Mouse (Mus musculus) MEL (cell line): Measurements from ENCODE around the gene Mcat. TPM values are rescaled to one million over a fixed set of nuclear protein-coding genes. Genes with fewer than 3 reads are reported as not detected.

Source experiments
- DNase-seq: peaks from one replicate; pipeline ENCODE4 v3.0.0; 2011; ENCODE audit warnings: low read depth, low spot score
- H3K27ac ChIP-seq: 2 replicates; pipeline ENCODE4 v1.5.1; 2012; ENCODE audit warnings: low read depth, mild to moderate bottlenecking, control low read depth, low read length, moderate library complexity; ENCODE audit not compliant: control insufficient read depth
- H3K27me3 ChIP-seq, 2 experiments: fragments of 150-350 bp in 1 of 2; sonication (generic) in 1 of 2; 2 replicates each; pipeline ENCODE4 v1.6.1; 2012; ENCODE audit warnings: low read length in 2 of 2, mild to moderate bottlenecking in 2 of 2, improper control_type of control experiment in 1 of 2, moderate library complexity in 1 of 2; ENCODE audit not compliant: insufficient read depth in 2 of 2, control insufficient read depth in 1 of 2
- H3K36me3 ChIP-seq, 2 experiments: 2 replicates each; pipeline ENCODE4 v1.6.1; 2012 to 2014; ENCODE audit warnings: low read length in 2 of 2, improper control_type of control experiment in 1 of 2, inconsistent platforms in 1 of 2, mild to moderate bottlenecking in 1 of 2; ENCODE audit not compliant: insufficient read depth in 2 of 2, control insufficient read depth in 1 of 2
- H3K4me1 ChIP-seq, 2 experiments: fragments of 150-350 bp in 1 of 2; sonication (generic) in 1 of 2; 2 replicates each; pipeline ENCODE4 v1.6.1; 2012; ENCODE audit warnings: low read length in 2 of 2, improper control_type of control experiment in 1 of 2, mild to moderate bottlenecking in 1 of 2; ENCODE audit not compliant: insufficient read depth in 2 of 2, control insufficient read depth in 1 of 2
- H3K4me3 ChIP-seq, 2 experiments: fragments of 150-350 bp in 1 of 2; sonication (generic) in 1 of 2; 2 replicates each; pipeline ENCODE4 v1.5.1; 2012; ENCODE audit warnings: low read depth in 2 of 2, low read length in 2 of 2, mild to moderate bottlenecking in 2 of 2, moderate library complexity in 2 of 2, control low read depth in 1 of 2, improper control_type of control experiment in 1 of 2; ENCODE audit not compliant: control insufficient read depth in 1 of 2, insufficient read depth in 1 of 2
- H3K79me2 ChIP-seq: 2 replicates; pipeline ENCODE4 v1.6.1; 2012; ENCODE audit warnings: mild to moderate bottlenecking, low read length, moderate library complexity; ENCODE audit not compliant: control insufficient read depth, poor library complexity, insufficient read depth
- H3K9ac ChIP-seq: 2 replicates; pipeline ENCODE4 v1.6.1; 2012; ENCODE audit warnings: low read depth, mild to moderate bottlenecking, control low read depth, low read length, moderate library complexity; ENCODE audit not compliant: control insufficient read depth, poor library complexity, severe bottlenecking
- H3K9me3 ChIP-seq: fragments of 150-350 bp; sonication (generic); replicated peaks from 2 replicates; pipeline ENCODE4 v1.6.1; 2012; ENCODE audit warnings: mild to moderate bottlenecking, low read length, improper control_type of control experiment, moderate library complexity; ENCODE audit not compliant: insufficient read depth
- BHLHE40 ChIP-seq: IDR thresholded peaks from 2 replicates; pipeline ENCODE4 v1.6.1; 2012; ENCODE audit warnings: low read depth, mild to moderate bottlenecking, inconsistent platforms, low read length, improper control_type of control experiment, borderline replicate concordance
- CHD1 ChIP-seq: IDR thresholded peaks from 2 replicates; pipeline ENCODE4 v1.6.1; 2012; ENCODE audit warnings: low read depth, mild to moderate bottlenecking, inconsistent platforms, low read length, improper control_type of control experiment
- CHD2 ChIP-seq: IDR thresholded peaks from 2 replicates; pipeline ENCODE4 v1.6.1; 2011; ENCODE audit warnings: low read length, improper control_type of control experiment
- E2F4 ChIP-seq: IDR thresholded peaks from 2 replicates; pipeline ENCODE4 v1.6.1; 2011; ENCODE audit warnings: low read depth, low read length, improper control_type of control experiment, borderline replicate concordance
- ELF1 ChIP-seq: IDR thresholded peaks from 2 replicates; pipeline ENCODE4 v1.6.1; 2014; ENCODE audit warnings: low read depth, mild to moderate bottlenecking, inconsistent platforms, low read length, improper control_type of control experiment, moderate library complexity
- EP300 ChIP-seq, 2 experiments: IDR thresholded peaks; 2 replicates each; pipeline ENCODE4 v1.6.1; 2011; ENCODE audit warnings: improper control_type of control experiment in 2 of 2, low read length in 2 of 2, low read depth in 1 of 2, mild to moderate bottlenecking in 1 of 2
- GABPA ChIP-seq: IDR thresholded peaks from 2 replicates; pipeline ENCODE4 v1.6.1; 2012; ENCODE audit warnings: low read depth, mild to moderate bottlenecking, inconsistent platforms, low read length, improper control_type of control experiment, moderate library complexity
- JUND ChIP-seq: IDR thresholded peaks from 2 replicates; pipeline ENCODE4 v1.6.1; 2011; ENCODE audit warnings: low read depth, mild to moderate bottlenecking, improper control_type of control experiment, low read length
- KAT2A ChIP-seq: conservative IDR thresholded peaks from 2 replicates; pipeline ENCODE4 v1.6.1; 2012; ENCODE audit warnings: low read depth, low read length, improper control_type of control experiment, inconsistent platforms
- MAFK ChIP-seq: IDR thresholded peaks from 2 replicates; pipeline ENCODE4 v1.6.1; 2011; ENCODE audit warnings: low read depth, mild to moderate bottlenecking, low read length, improper control_type of control experiment, borderline replicate concordance
- MAX ChIP-seq: IDR thresholded peaks from 2 replicates; pipeline ENCODE4 v1.6.1; 2011; ENCODE audit warnings: low read length, improper control_type of control experiment
- MEF2A ChIP-seq: IDR thresholded peaks from 2 replicates; pipeline ENCODE4 v1.6.1; 2014; ENCODE audit warnings: low read depth, mild to moderate bottlenecking, inconsistent platforms, low read length, improper control_type of control experiment; ENCODE audit not compliant: poor library complexity, insufficient replicate concordance, severe bottlenecking; ENCODE audit errors: extremely low read depth
- MXI1 ChIP-seq: IDR thresholded peaks from 2 replicates; pipeline ENCODE4 v1.6.1; 2011; ENCODE audit warnings: mild to moderate bottlenecking, low read depth, low read length, improper control_type of control experiment
- MYB ChIP-seq: IDR thresholded peaks from 2 replicates; pipeline ENCODE4 v1.6.1; 2011; ENCODE audit warnings: mild to moderate bottlenecking, low read depth, low read length, improper control_type of control experiment
- MYC ChIP-seq: IDR thresholded peaks from 2 replicates; pipeline ENCODE4 v1.6.1; 2011; ENCODE audit warnings: low read depth, mild to moderate bottlenecking, low read length, improper control_type of control experiment, moderate library complexity
- NRF1 ChIP-seq: IDR thresholded peaks from 2 replicates; pipeline ENCODE4 v1.6.1; 2014; ENCODE audit warnings: low read depth, mild to moderate bottlenecking, inconsistent platforms, low read length, improper control_type of control experiment, moderate library complexity; ENCODE audit not compliant: poor library complexity, insufficient read depth, severe bottlenecking
- POLR2A ChIP-seq, 2 experiments: IDR thresholded peaks; 2 replicates each; pipeline ENCODE4 v1.6.1; 2011 to 2012; ENCODE audit warnings: low read length in 2 of 2, mild to moderate bottlenecking in 2 of 2, control low read depth in 1 of 2, improper control_type of control experiment in 1 of 2, low read depth in 1 of 2, moderate library complexity in 1 of 2; ENCODE audit not compliant: control insufficient read depth in 1 of 2, insufficient read depth in 1 of 2, poor library complexity in 1 of 2
- POLR2AphosphoS2 ChIP-seq: IDR thresholded peaks from 2 replicates; pipeline ENCODE4 v1.6.1; 2011; ENCODE audit warnings: low read length, improper control_type of control experiment
- POLR2AphosphoS5 ChIP-seq: IDR thresholded peaks from 2 replicates; pipeline ENCODE4 v1.6.1; 2012; ENCODE audit warnings: low read depth, borderline replicate concordance, mild to moderate bottlenecking, inconsistent platforms, low read length, moderate library complexity, mixed read lengths
- SMC3 ChIP-seq: IDR thresholded peaks from 2 replicates; pipeline ENCODE4 v1.6.1; 2011; ENCODE audit warnings: low read depth, low read length, improper control_type of control experiment
- TAL1 ChIP-seq: IDR thresholded peaks from 2 replicates; pipeline ENCODE4 v1.6.1; 2012; ENCODE audit warnings: mild to moderate bottlenecking, inconsistent platforms, low read length, moderate library complexity, mixed read lengths
- UBTF ChIP-seq: IDR thresholded peaks from 2 replicates; pipeline ENCODE4 v1.6.1; 2012; ENCODE audit warnings: low read depth, mild to moderate bottlenecking, inconsistent platforms, low read length, improper control_type of control experiment, moderate library complexity, borderline replicate concordance; ENCODE audit not compliant: insufficient read depth
- USF1 ChIP-seq: IDR thresholded peaks from 2 replicates; pipeline ENCODE4 v1.6.1; 2014; ENCODE audit warnings: low read depth, mild to moderate bottlenecking, inconsistent platforms, low read length, improper control_type of control experiment, moderate library complexity
- USF2 ChIP-seq, 2 experiments: IDR thresholded peaks; 2 replicates each; pipeline ENCODE4 v1.6.1; 2011 to 2012; ENCODE audit warnings: improper control_type of control experiment in 2 of 2, low read length in 2 of 2, borderline replicate concordance in 1 of 2, inconsistent platforms in 1 of 2, low read depth in 1 of 2, mild to moderate bottlenecking in 1 of 2; ENCODE audit not compliant: insufficient read depth in 1 of 2
- ZC3H11A ChIP-seq: IDR thresholded peaks from 2 replicates; pipeline ENCODE4 v1.6.1; 2012; ENCODE audit warnings: low read depth, mild to moderate bottlenecking, inconsistent platforms, low read length, improper control_type of control experiment
- ZMIZ1 ChIP-seq: IDR thresholded peaks from 2 replicates; pipeline ENCODE4 v1.6.1; 2012; ENCODE audit warnings: low read depth, mild to moderate bottlenecking, inconsistent platforms, low read length, improper control_type of control experiment, moderate library complexity
- ZNF384 ChIP-seq: IDR thresholded peaks from 2 replicates; pipeline ENCODE4 v1.6.1; 2012; ENCODE audit warnings: low read depth, mild to moderate bottlenecking, inconsistent platforms, low read length, improper control_type of control experiment
- polyA plus RNA-seq, 2 experiments: library from polyadenylated mRNA; stranded (reverse) in 1 of 2; unstranded in 1 of 2; fragments of >175 nt in 1 of 2; fragments of >200 nt in 1 of 2; gene quantifications; 2 replicates each; pipeline versions ENCODE4 v1.2.1 to v1.2.4; 2012; ENCODE audit warnings: low replicate concordance in 2 of 2, low read depth in 1 of 2; ENCODE audit not compliant: insufficient read length in 2 of 2, insufficient read depth in 1 of 2, missing spikeins in 1 of 2
- total RNA-seq: library from RNA; depleted of rRNA; stranded (reverse); fragments of 300-350 nt; gene quantifications from 2 replicates; pipeline ENCODE4 v1.2.3, GENCODE M21; 2012

Mcat gene
- total and polyA plus RNA-seq, 3 experiments = 28.8 to 35.9 TPM; not detected in 1

- Histone ChIP-seq H3K79me2 (no peaks in the 10 kb centered on the region), H3K27ac (no peak overlapping the region), H3K36me3 (no peaks in the 10 kb centered on the region; a peak in 1 of 4 replicates), H3K4me1 (peaks cover 0 to 7% of the 10 kb centered on the region in 2 experiments; a peak in 1 of 4 replicates), H3K9ac (no peak overlapping the region), H3K4me3 (no peak overlapping the region), H3K9me3 (no peaks in the 10 kb centered on the region), H3K27me3 (no peaks in the 10 kb centered on the region)
- no peak for DNase-seq
- TF ChIP-seq POLR2AphosphoS2 (no peak), NRF1 (no peak), CHD2 (no peak), E2F4 (no peak), MEF2A (no peak), MXI1 (no peak), ELF1 (no peak), CHD1 (no peak), UBTF (no peak), TAL1 (no peak), MAX (no peak), ZNF384 (no peak), MYB (no peak), MYC (no peak), SMC3 (no peak), ZC3H11A (no peak), POLR2AphosphoS5 (no peak), EP300 (IDR thresholded peaks at IDR 0.05; ENCODE audit: low read depth in 1 of 2, low read length in 2 of 2) (no peak), GABPA (no peak)
Observed at GRCm38 (mm10) chr15:83541647-83542287, 21.8 kb downstream of the Mcat start.

- no peaks in the 10 kb centered on the region for H3K79me2 ChIP-seq
- TF ChIP-seq ZMIZ1 (no peak), USF2 (IDR thresholded peaks at IDR 0.05; ENCODE audit: borderline replicate concordance in 1 of 2, insufficient read depth in 1 of 2, low read depth in 1 of 2, low read length in 2 of 2) (no peak), POLR2A (IDR thresholded peaks at IDR 0.05; ENCODE audit: control insufficient read depth in 1 of 2, insufficient read depth in 1 of 2, low read depth in 1 of 2, low read length in 2 of 2, poor library complexity in 1 of 2) (no peak), CHD1 (no peak), USF1 (no peak), POLR2AphosphoS5 (no peak), EP300 (IDR thresholded peaks at IDR 0.05; ENCODE audit: low read depth in 1 of 2, low read length in 2 of 2) (no peak), POLR2AphosphoS2 (no peak), MAFK (no peak), BHLHE40 (no peak), KAT2A (no peak), JUND (no peak), E2F4 (no peak), MEF2A (no peak)
- TF ChIP-seq, all 39 proteins: peak for 0
- H3K4me1 ChIP-seq = peaks cover 0 to 14% of the 10 kb centered on the region in 2 experiments; a peak in 2 of 4 replicates
- peaks cover 0 to 3% of the 10 kb centered on the region in 2 experiments; a peak in 1 of 4 replicates for H3K36me3 ChIP-seq
- no peak for DNase-seq
- H3K9ac ChIP-seq = no peak overlapping the region
- H3K4me3 ChIP-seq = no peak overlapping the region
- H3K9me3 ChIP-seq = no peaks in the 10 kb centered on the region
- no peak overlapping the region for H3K27ac ChIP-seq
- no peaks in the 10 kb centered on the region for H3K27me3 ChIP-seq
Observed at GRCm38 (mm10) chr15:83539905-83540304, 23.7 kb downstream of the Mcat start.
